Mouse (Mus musculus) adrenal gland, postnatal 36 days (tissue): ENCODE measurements around the gene Vmn2r26. TPM values are rescaled to one million over a fixed set of nuclear protein-coding genes. Genes with fewer than 3 reads are reported as not detected.
"Not testable (repeated sequence)": the region's sequence is repeated elsewhere in the genome, so short reads cannot be mapped to it uniquely, and the experiment has no call there.

Source experiments
- DNase-seq, 2 experiments: peaks; one replicate each; pipeline ENCODE4 v3.0.0; 2021; ENCODE audit warnings: mixed read lengths in 1 of 2
- long read RNA-seq, 2 experiments: library from polyadenylated mRNA; stranded (forward); transcript quantifications; one replicate each; pipeline ENCODE4 v2.0.0; 2021; ENCODE audit warnings: borderline sequencing depth in 2 of 2
- total RNA-seq, 2 experiments: library from RNA; stranded (reverse); gene quantifications; 2 replicates each; pipeline ENCODE4 v1.2.3; 2021

Vmn2r26 gene
- total RNA-seq = not detected
- long read RNA-seq, experiment 1, partial matches to known transcripts = 0 of 1 reads
- long read RNA-seq, experiment 1, other reads (novel, unspliced or antisense) = 1 of 1 reads
- long read RNA-seq, experiment 2 = 0 reads

DNA sequence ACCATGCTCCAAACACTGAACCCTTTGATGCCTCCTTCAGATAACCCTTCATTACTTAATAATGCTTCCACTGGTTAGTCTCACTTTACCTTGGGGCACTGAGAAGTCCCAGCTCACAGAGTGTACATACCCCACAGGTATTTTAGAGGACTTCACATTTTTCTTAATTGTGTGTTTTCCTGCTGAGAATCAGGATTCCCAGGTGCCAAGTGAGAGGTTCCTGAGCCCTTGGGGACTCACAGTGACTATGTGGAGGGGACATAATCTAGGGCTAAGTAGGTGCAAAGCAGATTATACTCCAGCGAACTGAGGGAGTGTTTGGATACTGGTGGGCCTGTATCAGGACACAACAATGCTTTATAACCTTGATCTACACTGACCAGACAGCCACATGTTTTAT lies at the start of gene Vmn2r26:
Gene Vmn2r26 (plus strand): TSS at position 301 of the 400 bp plus-strand sequence.
- DNase-seq = not testable (repeated sequence)

DNA sequence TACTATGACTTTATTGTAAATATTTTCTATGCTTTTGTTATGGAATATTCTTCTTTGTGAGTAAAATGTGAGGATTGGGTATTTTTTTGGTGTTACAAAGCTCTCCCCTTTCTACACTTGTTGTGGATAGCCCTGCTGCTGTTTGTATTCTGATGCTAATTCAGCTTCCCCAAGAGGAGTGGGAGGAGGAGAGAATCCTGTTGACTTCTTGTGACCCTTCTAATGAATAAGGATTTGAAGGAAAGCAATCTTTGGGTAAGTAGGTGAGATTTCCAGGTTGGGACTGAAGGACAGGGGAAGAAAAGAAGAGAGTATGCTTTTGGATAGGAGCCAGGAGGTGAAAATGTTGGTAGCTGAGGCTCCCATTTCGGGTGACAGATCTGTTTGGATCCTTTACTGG lies 3.5 kb upstream of the Vmn2r26 start:
- no peak for DNase-seq

DNA sequence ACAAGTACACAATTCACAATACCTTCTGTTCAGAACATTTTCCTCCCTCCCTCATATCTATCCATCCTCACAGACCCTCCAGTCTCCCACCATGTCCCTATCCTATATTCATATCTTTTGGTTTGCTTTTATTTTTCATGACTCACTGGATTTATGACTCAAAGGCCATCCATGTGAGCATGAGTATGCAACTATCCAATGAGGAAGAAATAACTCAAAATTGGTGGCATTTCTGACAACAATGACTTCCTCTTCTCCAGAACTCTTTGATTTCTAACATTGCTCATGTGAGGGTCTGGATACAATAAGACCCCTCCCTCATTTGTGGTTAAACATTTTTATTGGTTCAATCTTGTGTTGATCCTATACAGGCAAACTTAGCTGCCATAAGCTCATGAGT lies 24.0 kb downstream of the Vmn2r26 start:
- DNase-seq = no peak

DNA sequence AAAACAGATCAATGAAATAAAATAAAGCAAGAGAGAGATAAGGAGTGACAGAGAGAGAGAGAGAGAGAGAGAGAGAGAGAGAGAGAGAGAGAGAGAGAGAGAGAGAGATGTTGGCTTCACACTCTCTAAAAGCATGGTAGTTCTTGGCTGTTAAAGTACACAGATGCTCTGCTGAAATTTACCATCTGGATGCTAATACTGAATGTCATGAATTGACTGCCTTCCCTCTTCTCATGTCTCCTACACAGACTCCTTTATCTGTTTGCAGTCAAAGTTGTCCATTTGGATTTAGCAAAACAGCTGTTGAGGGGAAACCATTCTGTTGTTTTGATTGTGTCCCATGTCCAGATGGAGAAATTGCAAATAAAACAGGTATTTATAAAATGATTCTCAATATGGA lies 29.2 kb downstream of the Vmn2r26 start:
- DNase-seq = not testable (repeated sequence)

DNA sequence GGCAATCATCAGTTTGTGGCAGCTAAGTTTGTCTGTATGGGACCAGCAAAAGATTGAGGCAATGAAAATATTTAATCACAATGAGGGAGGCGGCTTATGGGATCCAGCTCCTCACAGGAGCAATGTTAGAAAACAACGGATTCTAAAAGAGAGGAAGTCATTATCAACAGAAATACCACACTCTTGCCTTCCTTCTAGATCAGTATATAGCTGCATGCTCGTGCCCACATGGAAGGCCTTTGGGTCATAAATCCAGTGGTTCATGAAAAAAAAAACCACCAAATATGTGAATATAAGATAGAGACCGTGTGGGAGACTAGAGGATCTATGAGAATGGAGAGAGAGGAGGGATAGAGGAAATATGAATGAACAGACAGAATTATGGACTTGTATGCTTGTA lies 78.0 kb downstream of the Vmn2r26 start:
- no peak for DNase-seq

Other genes with a start within 250 kb of the Vmn2r26 start
- gene Vmn2r24, start 245.7 kb upstream of the Vmn2r26 start, total RNA-seq = not detected
- not detected for gene Vmn2r25, start 171.1 kb upstream of the Vmn2r26 start, total RNA-seq
- gene Vmn2r27, start 207.3 kb downstream of the Vmn2r26 start, total RNA-seq = not detected